Mouse (Mus musculus) liver, postnatal 0 days (tissue): ENCODE results near the gene Fgf13. TPM values are rescaled to one million over a fixed set of nuclear protein-coding genes. Genes with fewer than 3 reads are reported as not detected.

ENCODE experiments used
- ATAC-seq: fragments of 200-750 bp; cut with Nextera tagmentation; 2 replicates; pipeline ENCODE4 v1.8.0; 2017; ENCODE audit warnings: mild to moderate bottlenecking, moderate library complexity
- DNase-seq: peaks from one replicate; pipeline ENCODE4 v3.0.0-alpha.2; 2016
- H3K27ac ChIP-seq: fragments of 300-500 bp; sonication (generic); 2 replicates; pipeline ENCODE4 v1.5.1; 2014; ENCODE audit warnings: antibody characterized with exemption, moderate library complexity, mild to moderate bottlenecking, low read depth
- H3K27me3 ChIP-seq: fragments of 300-500 bp; sonication (generic); 2 replicates; pipeline ENCODE4 v1.6.1; 2014; ENCODE audit warnings: low read length, control low read depth, mixed read lengths; ENCODE audit not compliant: insufficient read depth
- H3K36me3 ChIP-seq: fragments of 300-500 bp; sonication (generic); replicated peaks from 2 replicates; pipeline ENCODE4 v1.6.1; 2014; ENCODE audit warnings: mild to moderate bottlenecking, control low read depth, low read length, moderate library complexity, mixed read lengths; ENCODE audit not compliant: insufficient read depth
- H3K4me1 ChIP-seq: fragments of 300-500 bp; sonication (generic); 2 replicates; pipeline ENCODE4 v1.6.1; 2014; ENCODE audit warnings: antibody characterized with exemption, mild to moderate bottlenecking, control low read depth; ENCODE audit not compliant: insufficient read depth
- H3K4me2 ChIP-seq: fragments of 300-500 bp; sonication (generic); 2 replicates; pipeline ENCODE4 v1.6.1; 2014; ENCODE audit warnings: low read depth, mild to moderate bottlenecking, low read length, moderate library complexity, mixed read lengths
- H3K4me3 ChIP-seq: fragments of 300-500 bp; sonication (generic); 2 replicates; pipeline ENCODE4 v1.5.1; 2014; ENCODE audit warnings: low read depth, low read length
- H3K9ac ChIP-seq: fragments of 300-500 bp; sonication (generic); replicated peaks from 2 replicates; pipeline ENCODE4 v1.6.1; 2014; ENCODE audit warnings: mild to moderate bottlenecking, moderate library complexity
- H3K9me3 ChIP-seq: fragments of 300-500 bp; sonication (generic); 2 replicates; pipeline ENCODE4 v1.6.1; 2016; ENCODE audit warnings: mild to moderate bottlenecking, control low read depth, low read length, mixed read lengths
- CTCF ChIP-seq: sonication (generic); IDR thresholded peaks from 2 replicates; pipeline ENCODE4 v1.5.1; 2016; ENCODE audit warnings: antibody characterized with exemption, low read depth
- EP300 ChIP-seq: IDR thresholded peaks from 2 replicates; pipeline ENCODE4 v1.6.1; 2016; ENCODE audit warnings: antibody characterized with exemption, low read depth, mild to moderate bottlenecking
- WGBS: fragments of 180-500 bp; shearing (Covaris S2); extraction: QIAGEN DNeasy Blood & Tissue Kit; methylation state at CpG from one replicate; pipeline ENCODE4 v1.1.7; 2014; ENCODE audit not compliant: insufficient replicate concordance; 5-methylcytosine and 5-hydroxymethylcytosine counted together
- microRNA counts: library from miRNA; unstranded; fragments of <30 nt; microRNA quantifications from one replicate; lab custom pipeline; 2015
- microRNA-seq: library from miRNA; unstranded; fragments of <30 nt; microRNA quantifications from one replicate; pipeline ENCODE4, GENCODE M21; 2016
- polyA plus RNA-seq: library from polyadenylated mRNA; unstranded; fragments of >200 nt; fragmentation: Nextera tagmentation; extraction: Ambion mirVana; gene quantifications from 2 replicates; pipeline ENCODE4 v1.2.1, GENCODE M21; 2015

The Fgf13 gene
- polyA plus RNA-seq, 1 experiment from 2014 or later = 0.62 TPM

GRCm38 (mm10) chrX:59126637-59127036 is 441.2 kb downstream of the Fgf13 start:
- Histone ChIP-seq H3K4me1 (no peaks in the 10 kb centered on the region), H3K27me3 (no peaks in the 10 kb centered on the region), H3K9me3 (no peaks in the 10 kb centered on the region), H3K27ac (no peak overlapping the region), H3K36me3 (no peaks in the 10 kb centered on the region), H3K4me3 (no peak overlapping the region), H3K9ac (no peak overlapping the region), H3K4me2 (no peak overlapping the region)
- ATAC-seq = no peak
- 59% methylated on average over 4 of the region's 4 CpGs for WGBS
- DNase-seq = no peak
- TF ChIP-seq CTCF = no peak
- no peak for TF ChIP-seq EP300

GRCm38 (mm10) chrX:59113187-59113586 is 454.7 kb downstream of the Fgf13 start:
- DNase-seq = no peak
- H3K4me3 ChIP-seq = no peak overlapping the region
- no peak for ATAC-seq
- H3K36me3 ChIP-seq = no peaks in the 10 kb centered on the region
- no peak for TF ChIP-seq CTCF
- TF ChIP-seq EP300 = no peak
- H3K9me3 ChIP-seq = no peaks in the 10 kb centered on the region
- no peaks in the 10 kb centered on the region for H3K27me3 ChIP-seq
- no peak overlapping the region for H3K9ac ChIP-seq
- no peak overlapping the region for H3K27ac ChIP-seq
- H3K4me1 ChIP-seq = no peaks in the 10 kb centered on the region
- H3K4me2 ChIP-seq = no peak overlapping the region

- Histone ChIP-seq H3K4me2 (no peak overlapping the region), H3K36me3 (no peaks in the 10 kb centered on the region), H3K9me3 (no peaks in the 10 kb centered on the region), H3K27me3 (no peaks in the 10 kb centered on the region), H3K9ac (no peak overlapping the region), H3K4me1 (no peaks in the 10 kb centered on the region), H3K4me3 (no peak overlapping the region), H3K27ac (no peak overlapping the region)
- ATAC-seq (no peak), DNase-seq (no peak)
- TF ChIP-seq EP300 (no peak), CTCF (no peak)
- 87% methylated on average over 3 of the region's 3 CpGs for WGBS
These were observed 481.9 kb downstream of the Fgf13 start for GRCm38 (mm10) chrX:59085928-59086327.

GRCm38 (mm10) chrX:59080427-59080826 is 487.4 kb downstream of the Fgf13 start:
- no peak for ATAC-seq
- Histone ChIP-seq H3K36me3 (no peaks in the 10 kb centered on the region), H3K27ac (no peak overlapping the region), H3K4me2 (no peak overlapping the region), H3K27me3 (no peaks in the 10 kb centered on the region), H3K9ac (no peak overlapping the region), H3K4me1 (no peaks in the 10 kb centered on the region), H3K9me3 (no peaks in the 10 kb centered on the region), H3K4me3 (no peak overlapping the region)
- TF ChIP-seq CTCF = no peak
- TF ChIP-seq EP300 = no peak
- DNase-seq = no peak

- TF ChIP-seq CTCF (no peak), EP300 (no peak)
- no peak overlapping the region for H3K4me3 ChIP-seq
- no peak overlapping the region for H3K9ac ChIP-seq
- DNase-seq = no peak
- H3K36me3 ChIP-seq = no peaks in the 10 kb centered on the region
- no peaks in the 10 kb centered on the region for H3K27me3 ChIP-seq
- no peaks in the 10 kb centered on the region for H3K4me1 ChIP-seq
- no peaks in the 10 kb centered on the region for H3K9me3 ChIP-seq
- WGBS = 61% methylated on average over 3 of the region's 3 CpGs
- no peak for ATAC-seq
- no peak overlapping the region for H3K4me2 ChIP-seq
- H3K27ac ChIP-seq = no peak overlapping the region
These were observed 495.8 kb downstream of the Fgf13 start for GRCm38 (mm10) chrX:59072083-59072482.

GRCm38 (mm10) chrX:59063157-59063556 is 504.7 kb downstream of the Fgf13 start:
- no peak for TF ChIP-seq CTCF
- ATAC-seq (no peak), DNase-seq (no peak)
- H3K36me3 ChIP-seq = no peaks in the 10 kb centered on the region
- no peak overlapping the region for H3K9ac ChIP-seq
- H3K27ac ChIP-seq = no peak overlapping the region
- H3K4me1 ChIP-seq = no peaks in the 10 kb centered on the region
- H3K27me3 ChIP-seq = no peaks in the 10 kb centered on the region
- no peak overlapping the region for H3K4me2 ChIP-seq
- no peaks in the 10 kb centered on the region for H3K9me3 ChIP-seq
- WGBS = 57% methylated on average over 4 of the region's 4 CpGs
- no peak overlapping the region for H3K4me3 ChIP-seq

- Histone ChIP-seq H3K4me1 (no peaks in the 10 kb centered on the region), H3K36me3 (no peaks in the 10 kb centered on the region), H3K9me3 (no peaks in the 10 kb centered on the region), H3K9ac (no peak overlapping the region), H3K4me3 (no peak overlapping the region), H3K27ac (no peak overlapping the region), H3K27me3 (no peaks in the 10 kb centered on the region), H3K4me2 (no peak overlapping the region)
- TF ChIP-seq CTCF = no peak
- no peak for TF ChIP-seq EP300
- ATAC-seq (no peak), DNase-seq (no peak)
- 52% methylated on average over 1 of the region's 1 CpGs for WGBS
These were observed 532.9 kb downstream of the Fgf13 start for GRCm38 (mm10) chrX:59034969-59035368.

MicroRNAs encoded within 50 kb of the gene (microRNA counts, 519-probe panel; counts per million panel counts)
- not detected for microRNA mmu-miR-504 (lab: Ali Mortazavi, UCI)

Small RNA genes lying within 50 kb of the gene (microRNA-seq; reads per million reads assigned to microRNA genes)
- not detected for gene Mir504
